Mouse (Mus musculus) cerebellum, adult 2 months (tissue): ENCODE data around the gene Anks1b.

Source experiments
- CTCF ChIP-seq: fragments of 200-500 bp; IDR thresholded peaks from 2 replicates; pipeline ENCODE4 v1.5.1; 2011; ENCODE audit warnings: low read depth, mild to moderate bottlenecking, control low read depth, low read length, moderate library complexity, borderline replicate concordance; ENCODE audit not compliant: insufficient read depth
- POLR2A ChIP-seq: fragments of 200-500 bp; IDR thresholded peaks from 2 replicates; pipeline ENCODE4 v1.6.1; 2011; ENCODE audit warnings: low read length, control low read depth, borderline replicate concordance; ENCODE audit not compliant: insufficient read depth

GRCm38 (mm10) chr10:90546635-90547034, 673.3 kb downstream of the Anks1b start:
- no peak for TF ChIP-seq POLR2A
- no peak for TF ChIP-seq CTCF
